Mouse (Mus musculus): Measurements from ENCODE around the gene Fasn.
"Not testable (repeated sequence)": the region's sequence is repeated elsewhere in the genome, so short reads cannot be mapped to it uniquely, and the experiment has no call there.

Fasn gene

DNA sequence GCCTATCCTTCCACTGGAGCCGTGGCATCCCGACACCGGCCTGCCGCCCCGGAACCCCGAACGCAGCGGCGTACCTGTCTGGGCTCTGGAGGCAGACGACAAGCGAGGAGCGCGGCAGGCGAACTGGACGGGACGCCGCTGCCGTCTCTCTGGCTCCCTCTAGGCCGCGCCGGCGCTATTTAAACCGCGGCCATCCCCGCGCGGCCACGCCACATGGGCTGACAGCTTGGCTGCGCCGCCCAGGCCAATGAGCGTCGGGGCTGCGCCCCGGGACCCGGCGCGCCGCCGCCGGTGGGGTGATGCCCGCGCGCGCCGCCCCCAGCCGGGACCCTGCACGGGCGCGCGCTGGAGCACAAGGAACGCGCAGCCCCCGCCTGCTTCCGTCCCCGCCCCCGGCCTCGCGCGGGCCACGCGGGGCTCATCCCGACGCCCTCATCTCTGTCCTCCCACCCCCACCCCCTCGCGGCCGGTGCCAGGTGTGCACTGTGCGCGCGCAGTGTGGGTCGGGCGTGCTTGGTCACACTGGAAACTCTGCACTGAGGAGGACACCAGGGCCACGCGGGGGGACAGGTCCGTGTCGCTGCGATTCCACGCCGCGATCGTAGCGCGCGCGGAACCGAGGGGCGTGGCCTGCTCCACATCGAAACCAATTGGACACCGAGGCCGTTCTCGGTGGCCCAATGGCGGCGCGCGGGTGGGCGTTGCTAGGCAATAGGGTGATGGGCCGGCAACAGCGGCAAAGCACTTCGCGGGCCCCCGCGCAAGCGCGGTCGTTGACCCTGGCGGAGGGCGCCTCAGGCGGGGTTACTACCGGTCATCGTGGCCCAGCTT is at the start of gene Fasn:
Gene Fasn, minus strand, starts transcription at position 592 of the 831 bp plus-strand sequence.
- peak; percentile 97 to 98 for DNase-seq (ENCODE audit: low spot score in 2 of 2)

DNA sequence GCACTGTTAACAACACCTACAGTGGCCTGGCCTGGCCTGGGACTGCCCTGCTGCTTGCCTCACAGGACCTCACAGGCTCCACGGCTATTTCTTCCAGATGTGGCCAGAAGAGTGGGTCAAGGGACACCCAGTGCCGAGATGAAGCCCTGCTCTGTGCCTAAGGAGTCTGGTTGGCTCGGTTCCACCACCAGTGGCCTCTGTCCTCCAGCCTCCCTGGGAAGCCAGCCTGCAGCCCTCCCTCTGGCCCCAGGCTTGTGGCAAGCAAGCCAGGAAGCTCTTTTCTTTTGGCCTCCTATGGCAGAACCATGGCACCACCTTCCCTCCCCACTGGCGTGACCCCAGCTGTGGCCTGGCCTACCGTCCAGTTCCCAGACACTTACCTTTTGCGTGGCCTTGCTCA is 48.9 kb upstream of the Fasn start:
- no peak for DNase-seq (ENCODE audit: low spot score in 2 of 2)

DNA sequence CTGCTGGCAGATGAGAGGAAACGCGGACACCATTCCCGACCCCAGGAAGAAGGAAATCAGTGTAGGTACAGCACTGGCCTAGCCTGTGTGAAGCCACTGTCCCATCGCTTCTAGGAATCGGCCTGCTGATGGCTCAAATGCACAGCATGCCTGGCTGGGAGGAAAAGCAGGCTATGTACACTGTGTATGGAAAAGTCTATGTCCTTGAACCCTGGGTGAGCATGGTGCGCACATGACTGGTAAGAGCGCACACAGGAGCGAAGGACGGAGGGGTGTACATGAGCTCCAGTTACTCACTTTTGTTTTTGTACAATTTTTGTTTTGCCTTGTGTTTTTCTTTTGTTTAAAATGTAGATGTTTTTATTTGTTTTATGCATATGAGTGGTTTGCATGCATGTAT is 47.2 kb upstream of the Fasn start:
- DNase-seq (ENCODE audit: low spot score in 2 of 2), result no peak

DNA sequence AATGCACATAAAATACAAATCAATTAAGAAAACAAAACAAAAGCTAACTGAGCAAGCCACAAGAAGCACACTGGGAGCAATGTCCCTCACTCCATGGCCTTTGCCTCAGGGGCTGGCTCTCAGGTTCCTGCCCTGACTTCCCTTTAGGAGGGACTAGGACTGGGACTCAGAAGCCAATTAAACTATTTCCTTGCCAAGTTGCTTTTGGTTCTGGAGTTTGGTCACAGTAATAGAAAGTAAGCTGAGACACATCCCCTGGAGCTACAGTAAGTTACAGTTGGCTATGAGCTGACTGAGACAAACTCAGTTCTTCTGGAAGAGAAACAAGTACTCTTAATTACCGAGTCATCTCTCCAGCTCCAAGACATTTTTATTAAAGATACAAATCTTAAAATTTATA is 41.5 kb upstream of the Fasn start:
- DNase-seq (ENCODE audit: low spot score in 2 of 2), result no peak

DNA sequence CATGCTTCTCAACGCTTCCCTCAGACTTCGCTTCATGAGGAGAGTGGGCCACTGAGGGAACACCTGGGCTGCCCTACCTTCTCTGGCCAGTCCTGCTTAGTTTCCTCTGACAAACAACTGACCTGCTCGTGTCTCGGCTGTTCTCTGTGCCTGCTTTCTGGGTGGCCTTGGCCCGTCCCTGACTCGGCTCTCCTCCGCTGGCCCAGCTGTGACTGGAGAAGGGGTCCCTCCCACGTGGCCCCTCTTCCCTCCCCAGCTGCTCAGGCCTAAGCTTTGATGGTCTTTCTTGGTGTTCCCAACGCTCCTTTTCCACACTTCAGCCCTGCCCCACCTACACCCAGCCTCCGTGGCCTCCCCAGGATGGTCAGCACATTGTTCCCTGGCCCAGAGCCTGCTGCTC is 38.5 kb upstream of the Fasn start:
- no peak for DNase-seq (ENCODE audit: low spot score in 2 of 2)

DNA sequence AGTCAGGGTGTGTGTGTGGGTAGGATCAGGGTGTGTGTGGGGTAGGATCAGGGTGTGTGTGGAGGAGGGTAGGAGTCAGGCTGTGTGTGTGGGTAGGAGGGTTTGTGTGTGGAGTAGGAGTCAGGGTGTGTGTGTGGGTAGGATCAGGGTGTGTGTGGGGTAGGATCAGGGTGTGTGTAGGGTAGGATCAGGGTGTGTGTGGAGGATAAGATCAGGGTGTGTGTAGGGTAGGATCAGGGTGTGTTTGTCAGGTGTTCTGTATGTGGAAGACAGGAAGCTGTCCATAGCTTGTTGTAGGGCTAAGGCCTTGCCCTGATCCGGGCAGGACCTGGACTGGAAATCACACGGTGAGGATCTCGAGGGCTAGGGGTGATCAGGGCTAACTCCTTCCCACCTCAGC is 31.6 kb upstream of the Fasn start:
- DNase-seq (ENCODE audit: low spot score in 2 of 2), result not testable (repeated sequence)

DNA sequence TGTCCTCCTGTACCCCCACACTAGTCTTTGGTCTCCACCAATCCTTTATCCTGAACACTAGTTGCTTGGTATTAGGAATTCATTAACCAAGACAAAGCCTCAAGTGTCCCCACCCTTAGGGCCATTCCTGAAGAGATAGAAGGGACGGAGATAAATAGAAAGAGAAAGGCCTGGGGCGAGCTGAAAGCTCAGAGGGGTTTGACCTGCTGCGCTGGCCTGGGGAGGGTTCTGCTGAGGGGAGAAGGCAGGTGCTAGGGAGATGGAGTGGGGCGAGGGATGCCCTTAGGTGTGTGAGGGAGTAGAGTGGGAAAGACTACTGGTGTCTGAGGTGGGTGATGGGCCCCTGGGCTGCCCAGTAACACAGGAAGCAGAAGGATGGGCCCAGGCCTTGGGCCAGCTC is 29.4 kb upstream of the Fasn start:
- DNase-seq (ENCODE audit: low spot score in 2 of 2), result no peak

DNA sequence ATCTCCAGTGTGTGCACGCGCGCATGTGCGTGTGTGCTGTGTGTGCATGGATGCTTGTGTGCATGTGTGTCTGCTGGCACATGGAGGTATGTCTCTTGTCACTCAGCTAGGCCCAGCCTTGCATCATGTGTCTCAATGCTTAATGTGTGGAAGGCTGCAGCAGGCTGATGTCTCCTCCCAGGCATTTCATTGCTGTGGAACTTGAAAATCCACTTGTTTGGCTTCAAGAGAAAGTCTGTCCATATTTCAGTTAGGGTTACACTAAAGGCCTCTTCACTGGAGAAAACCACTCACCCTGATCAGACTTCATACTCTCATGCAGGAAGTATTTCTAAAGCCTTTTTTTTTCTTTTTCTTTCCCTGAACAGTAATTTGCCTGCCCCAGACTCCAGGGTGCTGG is 28.8 kb upstream of the Fasn start:
- no peak for DNase-seq (ENCODE audit: low spot score in 2 of 2)

DNA sequence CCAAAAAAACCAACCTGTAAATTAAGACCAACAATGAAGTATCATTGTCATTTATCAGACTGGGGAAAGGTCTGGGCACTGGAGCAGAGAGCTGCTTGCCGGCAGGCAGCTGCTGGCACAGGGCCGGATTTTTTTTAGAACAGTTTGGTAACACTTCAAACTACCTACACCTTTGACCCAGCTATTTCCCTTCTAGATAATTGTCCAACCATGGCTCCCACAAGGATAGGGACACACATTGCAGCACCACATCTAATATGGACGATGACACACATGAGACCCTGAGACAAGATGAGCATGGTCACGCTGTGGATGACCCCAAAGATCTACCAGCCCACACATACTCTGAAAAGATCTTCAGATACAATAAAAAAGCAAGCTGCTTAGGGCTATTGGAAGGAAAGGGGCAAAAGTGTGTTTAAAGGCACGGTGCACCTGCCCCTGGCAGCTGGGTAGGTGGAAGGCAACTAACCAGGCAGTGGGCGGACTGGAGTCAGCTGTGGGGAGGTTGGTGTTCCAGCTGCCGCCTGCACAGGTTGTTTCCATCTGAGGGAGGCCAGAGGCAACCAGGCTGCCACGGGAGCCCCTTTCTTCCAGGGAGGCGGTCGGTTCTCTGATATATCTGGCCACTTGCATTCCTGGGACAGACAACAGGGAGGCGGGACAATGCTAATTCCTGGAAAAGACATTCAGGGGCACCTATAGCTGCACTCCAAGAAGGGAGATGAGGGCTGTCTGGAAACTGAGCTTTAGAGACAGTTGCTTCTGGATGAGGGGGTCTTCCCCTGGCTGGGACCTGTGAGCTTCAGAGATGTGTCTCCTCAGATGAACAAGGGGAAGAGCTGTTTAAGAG is 28.0 kb upstream of the Fasn start:
- no peak for DNase-seq (ENCODE audit: low spot score in 2 of 2)

DNA sequence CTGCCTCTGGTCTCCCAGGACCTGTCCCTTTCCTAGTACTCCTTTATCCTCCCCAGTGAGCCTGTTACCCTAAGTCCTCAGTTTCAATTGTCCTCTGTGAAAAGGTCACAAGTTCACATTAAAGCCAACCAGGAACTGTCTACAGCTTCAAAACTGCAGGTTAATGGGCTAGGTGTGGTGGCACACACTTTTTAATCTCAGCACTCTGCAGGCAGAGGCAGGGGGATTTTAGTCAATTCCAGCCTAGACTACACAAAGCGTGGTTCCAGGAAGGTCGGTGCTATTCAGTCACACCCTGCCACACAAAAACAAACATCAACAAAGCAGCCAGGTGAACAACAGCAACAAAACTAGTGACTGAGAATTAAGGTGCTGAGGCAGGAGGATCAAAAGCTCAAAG is 27.2 kb upstream of the Fasn start:
- no peak for DNase-seq (ENCODE audit: low spot score in 2 of 2)

DNA sequence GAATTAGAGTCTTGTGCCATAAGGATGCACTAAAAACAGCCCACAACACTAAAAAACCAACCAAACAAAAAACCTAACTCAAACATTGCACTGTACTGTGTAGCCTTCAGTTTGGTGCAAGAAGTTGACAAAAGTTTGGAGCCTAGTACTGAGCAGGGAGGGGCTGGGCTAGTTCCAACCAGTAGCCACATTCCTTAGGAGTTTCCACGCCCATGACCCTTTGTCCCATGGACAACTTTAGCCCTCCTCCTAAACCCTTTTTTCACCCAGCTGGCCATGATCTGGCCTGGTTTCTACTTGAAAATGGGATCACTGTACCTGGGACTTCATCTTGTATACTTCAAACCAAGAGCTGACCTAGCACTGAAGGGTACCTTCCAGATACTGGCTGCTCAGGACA is 26.8 kb upstream of the Fasn start:
- no peak for DNase-seq (ENCODE audit: low spot score in 2 of 2)

DNA sequence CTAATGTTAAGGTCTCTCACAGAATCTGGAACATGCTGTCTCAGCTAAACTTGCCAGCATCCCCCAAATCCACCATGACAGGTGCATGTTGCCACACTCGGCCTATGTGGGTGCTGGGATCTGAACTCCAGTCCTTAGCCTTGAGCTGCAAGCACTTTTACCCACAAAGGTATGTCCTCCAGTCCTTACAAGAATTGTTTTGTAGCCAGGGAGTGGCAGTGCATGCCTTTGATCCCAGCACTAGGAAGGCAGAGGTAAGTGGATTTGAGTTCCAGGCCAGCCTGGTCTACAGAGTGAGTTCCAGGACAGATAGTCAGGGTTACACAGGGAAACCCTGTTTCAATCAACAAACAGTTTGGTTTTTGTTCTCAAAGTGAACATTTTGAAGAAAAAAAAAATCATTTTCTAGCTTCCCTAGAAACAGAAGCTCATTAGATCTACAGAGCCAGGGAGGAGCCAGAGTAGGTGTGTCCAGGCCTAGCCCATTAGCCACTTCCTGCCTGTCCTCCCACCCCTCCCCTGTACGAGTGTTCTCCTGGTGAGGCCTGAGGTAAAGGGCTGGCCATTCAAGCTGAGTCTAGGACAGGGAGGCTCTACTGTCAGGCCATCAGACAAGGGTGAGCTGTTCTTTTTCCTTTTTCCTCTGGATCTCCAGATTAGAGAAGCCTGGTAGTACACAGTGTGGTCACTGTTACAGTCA is 26.1 kb upstream of the Fasn start:
- DNase-seq (ENCODE audit: low spot score in 2 of 2), result no peak

DNA sequence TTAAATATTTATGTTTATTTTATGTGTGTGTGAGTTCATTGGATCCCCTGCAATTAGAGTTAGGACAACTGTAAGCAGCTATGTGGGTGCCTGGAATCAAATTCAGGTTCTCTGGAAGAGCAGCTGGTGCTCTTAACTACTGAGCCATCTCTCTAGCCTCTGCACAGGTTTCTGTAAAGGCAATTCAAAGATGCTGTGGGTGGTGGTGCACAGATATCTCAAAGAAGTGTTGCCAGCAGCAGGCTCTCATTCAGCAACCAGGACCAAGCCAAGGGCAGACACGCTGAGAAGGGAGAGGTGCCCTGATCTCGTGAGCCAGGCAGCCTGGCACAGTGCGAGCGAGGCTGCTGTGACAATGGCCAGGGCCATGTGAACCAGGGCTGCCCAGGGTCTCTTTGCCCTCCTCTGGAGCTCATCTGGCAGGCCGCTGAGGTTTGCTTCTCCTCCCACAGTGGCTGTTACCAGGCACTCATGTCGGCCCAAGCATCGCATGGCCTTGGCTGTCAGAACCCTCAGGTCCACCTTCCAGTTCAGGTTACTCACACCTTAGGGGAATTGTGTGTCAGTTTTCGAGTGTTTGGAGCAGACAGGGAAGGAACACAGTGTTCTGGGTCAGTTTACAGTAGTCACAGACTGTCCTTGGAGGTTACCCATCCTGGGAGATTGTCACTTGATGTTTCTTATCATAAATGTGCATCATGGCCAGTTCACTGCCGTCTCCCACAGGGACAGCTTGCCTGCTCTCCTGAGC is 22.6 kb upstream of the Fasn start:
- no peak for DNase-seq (ENCODE audit: low spot score in 2 of 2)

DNA sequence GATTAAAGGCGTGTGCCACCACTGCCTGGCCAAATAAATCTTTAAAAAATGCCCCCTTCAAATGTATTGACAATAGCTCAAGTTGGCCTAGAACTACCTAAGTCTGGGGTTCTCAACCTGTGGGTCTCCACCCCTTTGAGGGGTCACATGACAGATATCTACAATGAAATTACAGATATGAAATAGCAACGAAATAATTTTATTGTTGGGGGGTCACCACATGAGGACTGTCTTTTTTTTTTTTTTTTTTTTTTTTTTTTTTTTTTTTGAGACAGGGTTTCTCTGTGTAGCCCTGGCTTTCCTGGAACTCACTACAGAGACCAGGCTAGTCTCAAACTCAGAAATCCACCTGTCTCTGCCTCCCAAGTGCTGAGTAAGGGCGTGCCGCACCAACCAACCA is 20.0 kb upstream of the Fasn start:
- DNase-seq (ENCODE audit: low spot score in 2 of 2), result no peak

DNA sequence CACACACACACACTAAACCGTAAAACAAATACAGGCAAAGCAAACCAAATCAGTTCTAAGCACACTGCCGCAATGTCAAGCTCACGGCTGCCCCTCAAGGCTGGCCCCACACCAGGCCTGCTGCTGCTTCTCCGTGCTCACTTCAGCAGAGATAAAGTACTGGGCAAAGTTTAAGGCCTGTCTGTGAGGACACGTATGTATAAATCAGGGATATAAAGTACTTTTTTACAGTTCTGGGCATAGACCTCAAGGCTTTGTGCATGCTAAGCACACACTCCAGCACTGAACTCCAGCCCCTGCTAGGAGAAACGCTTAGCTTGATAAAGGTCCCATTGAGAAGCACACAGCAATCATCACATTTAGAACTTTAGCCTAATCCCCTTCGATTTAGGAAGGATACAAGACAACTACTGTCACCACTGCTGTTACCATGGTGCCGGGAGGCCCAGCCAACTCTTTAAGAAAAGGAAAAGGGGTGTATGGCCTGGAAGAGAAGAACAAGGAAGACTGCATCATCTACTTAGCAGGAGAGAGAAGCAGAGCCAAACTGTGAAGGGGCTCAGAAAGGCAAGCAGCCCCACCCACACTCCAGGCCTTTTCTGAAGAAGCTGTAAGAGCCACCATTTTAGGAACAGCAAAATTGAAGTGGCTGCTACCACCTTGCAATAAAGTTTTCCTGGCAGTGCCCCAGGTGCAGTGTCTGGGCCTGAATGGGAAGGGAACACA is 9.4 kb upstream of the Fasn start:
- no peak for DNase-seq (ENCODE audit: low spot score in 2 of 2)

DNA sequence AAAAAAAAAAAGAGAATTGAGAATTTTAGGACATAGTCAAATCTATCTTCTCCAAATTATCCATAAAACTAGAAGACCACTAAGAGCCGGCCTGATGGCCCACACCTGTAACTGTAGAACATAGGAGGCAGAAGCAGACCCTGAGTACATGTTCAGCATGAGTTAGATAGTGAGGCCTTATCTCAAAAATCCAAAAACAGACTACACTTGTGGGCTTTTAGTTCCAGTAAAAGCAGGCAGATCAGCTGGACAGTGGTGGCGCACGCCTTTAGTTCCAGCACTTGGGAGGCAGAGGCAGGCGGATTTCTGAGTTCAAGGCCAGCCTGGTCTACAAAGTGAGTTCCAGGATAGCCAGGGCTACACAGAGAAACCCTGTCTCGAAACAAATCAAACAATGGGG is 8.6 kb upstream of the Fasn start:
- DNase-seq (ENCODE audit: low spot score in 2 of 2), result not testable (repeated sequence)

DNA sequence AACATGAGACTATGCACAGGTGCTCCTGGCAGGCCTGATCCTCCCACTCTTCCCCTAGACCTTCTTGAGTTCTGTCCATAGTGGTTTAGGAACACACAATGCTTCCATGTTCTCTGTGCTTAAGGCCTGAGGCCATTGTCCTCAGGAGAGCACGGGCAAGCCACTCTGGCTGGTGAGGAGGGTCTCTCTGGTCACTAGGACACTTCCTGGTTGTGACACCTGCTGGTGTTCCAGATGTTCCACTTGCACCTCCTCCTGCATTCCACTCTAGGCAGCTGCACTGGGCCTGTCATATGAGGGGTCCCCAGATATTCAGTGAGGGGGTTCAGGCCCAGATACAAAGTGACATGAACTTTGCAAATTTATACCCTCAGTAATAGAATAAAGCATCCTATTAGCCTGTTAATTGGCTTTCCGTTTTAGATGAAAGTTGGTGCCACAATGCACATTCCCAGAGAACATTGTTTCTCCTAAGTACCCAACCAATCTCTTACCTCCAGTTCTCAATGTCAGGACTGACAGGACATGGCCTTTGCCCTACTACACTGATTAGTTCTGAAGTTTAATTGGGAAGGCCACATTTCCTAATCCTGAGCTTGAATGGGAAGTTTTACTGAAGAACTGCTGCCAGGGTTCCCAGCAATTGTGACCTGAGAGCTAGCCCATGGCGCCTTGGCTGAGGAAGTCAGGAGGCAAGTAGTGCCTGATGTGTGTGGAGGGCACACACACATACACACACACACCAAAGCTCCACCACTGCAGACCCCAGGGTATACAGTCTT is 7.5 kb upstream of the Fasn start:
- no peak for DNase-seq (ENCODE audit: low spot score in 2 of 2)

DNA sequence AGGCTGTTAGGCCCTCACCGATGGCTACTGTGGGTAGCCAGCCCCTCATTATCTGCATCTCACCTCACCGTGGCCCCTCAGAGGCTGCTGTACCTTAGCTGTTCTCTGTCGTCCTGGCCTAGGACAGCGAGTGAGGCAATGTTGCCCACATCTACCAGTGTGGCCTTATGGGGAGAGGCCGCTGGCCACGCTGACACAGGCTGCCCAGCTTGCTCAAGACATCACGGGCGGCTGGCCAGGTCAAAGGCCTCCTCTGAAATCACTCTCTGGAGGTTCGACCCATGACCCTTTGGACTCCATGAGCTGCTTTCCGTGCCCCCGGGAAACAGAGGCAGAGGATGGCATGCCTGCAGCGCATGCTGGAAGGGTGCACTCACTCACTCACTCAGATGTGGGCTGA is 6.3 kb upstream of the Fasn start:
- no peak for DNase-seq (ENCODE audit: low spot score in 2 of 2)

DNA sequence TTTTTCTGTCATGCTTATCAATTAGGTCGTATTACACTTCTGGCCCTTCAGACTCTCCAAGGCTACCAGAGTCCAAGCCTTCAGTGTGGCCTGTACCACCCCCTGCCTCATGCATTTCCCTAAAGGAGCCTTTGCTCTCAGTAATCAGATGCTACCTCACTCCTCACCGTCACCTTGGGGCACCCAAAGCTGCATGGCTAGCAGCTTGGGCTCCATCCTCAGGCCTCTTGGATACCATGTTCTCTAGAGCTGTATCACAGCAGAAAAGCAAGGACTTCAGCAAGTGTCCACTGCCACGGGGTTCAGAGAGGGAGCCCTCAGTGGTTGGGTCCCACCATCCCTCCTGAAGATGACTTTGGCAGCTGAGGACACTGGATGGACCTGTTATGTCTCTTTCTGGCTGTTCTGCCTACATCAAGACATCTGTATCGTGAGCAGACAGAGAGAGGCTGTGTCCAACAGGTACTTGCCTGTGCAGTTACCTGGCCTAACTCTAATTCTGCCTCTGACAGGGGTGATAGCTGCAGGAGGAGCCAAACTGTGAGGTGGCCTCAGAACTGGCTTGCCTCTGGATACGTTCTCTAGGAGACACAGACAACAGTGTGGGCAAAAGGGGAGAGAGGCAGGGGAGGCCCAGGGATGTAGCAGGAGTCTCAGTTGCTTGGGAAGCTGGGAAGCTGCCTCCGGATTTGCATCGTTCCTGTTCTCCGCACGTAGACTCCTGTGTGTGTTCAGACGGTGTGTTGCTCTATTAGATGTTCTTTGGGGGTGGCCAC is 5.6 kb upstream of the Fasn start:
- DNase-seq (ENCODE audit: low spot score in 2 of 2), result no peak

DNA sequence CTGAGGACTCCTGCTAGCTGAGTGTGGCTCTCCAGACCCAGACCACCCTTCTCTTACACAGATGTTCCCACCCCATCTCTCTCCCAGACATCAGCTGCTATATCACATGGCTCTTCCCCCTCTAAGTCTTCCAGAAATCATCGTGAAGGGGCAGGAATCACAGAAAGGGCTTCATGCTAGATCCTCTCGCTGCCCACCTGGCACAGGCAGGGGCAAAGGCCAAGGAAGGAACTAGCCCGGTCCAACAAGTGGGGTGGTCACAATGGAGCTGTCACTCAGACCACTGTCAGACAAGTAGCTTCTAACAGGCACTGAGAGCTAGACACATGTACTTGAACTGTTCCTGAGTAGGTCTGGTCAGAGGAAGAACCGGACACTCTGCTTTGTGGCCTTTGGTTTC is 4.1 kb upstream of the Fasn start:
- DNase-seq (ENCODE audit: low spot score in 2 of 2), result no peak
